Mouse (Mus musculus): Measurements from ENCODE around the gene Traf3ip1.

- TF ChIP-seq FLI1 (IDR thresholded peaks at IDR 0.05; ENCODE audit: low read length) (no peak), GATA1 (IDR thresholded peaks at IDR 0.05; ENCODE audit: borderline replicate concordance, low read length) (no peak)
Measured at GRCm38 (mm10) chr1:91492740-91493139, 1.7 kb upstream of the Traf3ip1 start.
